Mouse (Mus musculus): ENCODE measurements around the gene Gm11084.
A peak's percentile ranks its signal among the peaks of the same experiment; 100 is the strongest.
"Not testable (repeated sequence)": the region's sequence is repeated elsewhere in the genome, so short reads cannot be mapped to it uniquely, and the experiment has no call there.

Gm11084 gene

DNA sequence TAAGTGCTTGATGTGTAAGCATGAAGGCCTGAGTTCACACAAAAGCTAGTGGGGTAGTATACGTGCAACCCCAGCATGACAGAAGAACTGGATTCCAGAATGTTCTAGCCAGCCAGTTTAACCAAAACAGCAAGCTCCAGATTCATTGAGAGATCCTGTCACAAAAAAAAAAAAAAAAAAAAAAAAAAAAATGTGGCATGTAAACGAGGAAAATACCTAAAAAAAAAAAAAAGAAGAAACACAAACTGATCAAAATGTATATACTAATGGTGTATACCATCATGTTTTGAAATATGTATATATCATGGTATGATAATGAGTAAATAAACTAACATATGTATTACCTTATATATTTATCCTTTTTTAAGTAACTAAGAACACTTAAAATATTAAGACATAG is 7.6 kb upstream of the Gm11084 start:
- DNase-seq (ENCODE audit: low spot score), result no peak

GRCm38 (mm10) chr2:72992497-72992896 is 6.0 kb upstream of the Gm11084 start:
- DNase-seq (ENCODE audit: low spot score), result no peak

DNA sequence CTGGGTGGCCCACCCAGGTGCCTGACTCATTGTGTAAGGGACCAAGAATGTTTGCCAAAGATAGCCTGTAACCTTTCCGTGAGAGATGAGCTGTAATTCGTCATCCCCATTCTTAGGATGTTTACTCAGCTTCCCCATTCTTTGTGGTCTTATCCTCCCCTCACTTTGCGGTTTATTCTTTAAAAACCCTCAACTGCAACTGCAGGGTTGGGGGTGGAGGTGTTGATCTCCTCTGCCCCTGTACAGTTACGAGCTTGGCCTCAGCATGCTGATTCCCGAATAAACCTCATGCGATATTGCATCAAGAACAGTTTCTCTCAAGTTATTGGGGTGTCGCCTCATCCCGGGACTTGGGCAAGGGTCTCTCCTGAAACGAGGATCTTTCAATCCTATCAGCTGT is 2.4 kb upstream of the Gm11084 start:
- DNase-seq (ENCODE audit: low spot score), result not testable (repeated sequence)

DNA sequence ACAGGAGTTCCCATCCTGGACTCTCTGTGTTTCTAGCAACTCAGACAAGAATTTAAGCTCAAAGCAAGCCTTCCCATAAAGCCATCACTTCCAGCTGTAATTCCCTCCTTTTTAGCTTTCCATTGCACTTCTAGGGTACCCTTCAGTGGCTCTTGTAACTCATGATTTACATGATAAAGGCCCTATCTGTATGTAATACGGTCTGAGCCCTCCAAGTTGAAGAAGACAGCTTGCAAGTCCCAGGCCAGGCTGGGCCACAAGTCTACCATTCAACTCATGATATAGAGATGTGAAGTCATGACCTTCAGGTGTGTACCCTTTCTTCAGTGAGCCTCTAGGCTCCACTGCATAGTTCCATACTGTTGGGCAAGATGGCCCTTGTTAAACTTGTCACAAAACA is 1.0 kb downstream of the Gm11084 start:
- no peak for DNase-seq (ENCODE audit: low spot score)

DNA sequence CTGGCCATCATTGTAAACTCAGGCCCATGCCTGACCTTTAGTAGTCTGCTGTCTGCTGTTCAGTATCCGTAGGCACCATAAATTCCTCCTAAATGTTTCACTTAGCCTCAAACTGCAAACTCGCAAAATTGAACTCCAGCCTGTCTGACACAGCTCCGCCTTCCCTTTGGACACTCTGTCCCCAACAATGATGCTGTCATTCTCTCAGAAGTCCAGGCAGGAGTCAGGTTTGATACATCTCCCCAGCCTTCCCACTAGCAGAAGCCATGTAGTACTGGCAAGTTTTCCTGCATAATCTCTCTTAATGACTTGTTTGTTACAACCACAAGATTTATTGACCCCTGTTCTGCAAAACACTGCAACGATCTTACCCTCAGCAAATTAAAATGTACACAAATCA is 1.7 kb downstream of the Gm11084 start:
- DNase-seq (ENCODE audit: low spot score), result no peak

- no peak for DNase-seq (ENCODE audit: low spot score)
These were observed 3.3 kb downstream of the Gm11084 start for GRCm38 (mm10) chr2:72983211-72983610.

- DNase-seq (ENCODE audit: low spot score), result no peak
These were observed 4.3 kb downstream of the Gm11084 start for GRCm38 (mm10) chr2:72982110-72982785.

DNA sequence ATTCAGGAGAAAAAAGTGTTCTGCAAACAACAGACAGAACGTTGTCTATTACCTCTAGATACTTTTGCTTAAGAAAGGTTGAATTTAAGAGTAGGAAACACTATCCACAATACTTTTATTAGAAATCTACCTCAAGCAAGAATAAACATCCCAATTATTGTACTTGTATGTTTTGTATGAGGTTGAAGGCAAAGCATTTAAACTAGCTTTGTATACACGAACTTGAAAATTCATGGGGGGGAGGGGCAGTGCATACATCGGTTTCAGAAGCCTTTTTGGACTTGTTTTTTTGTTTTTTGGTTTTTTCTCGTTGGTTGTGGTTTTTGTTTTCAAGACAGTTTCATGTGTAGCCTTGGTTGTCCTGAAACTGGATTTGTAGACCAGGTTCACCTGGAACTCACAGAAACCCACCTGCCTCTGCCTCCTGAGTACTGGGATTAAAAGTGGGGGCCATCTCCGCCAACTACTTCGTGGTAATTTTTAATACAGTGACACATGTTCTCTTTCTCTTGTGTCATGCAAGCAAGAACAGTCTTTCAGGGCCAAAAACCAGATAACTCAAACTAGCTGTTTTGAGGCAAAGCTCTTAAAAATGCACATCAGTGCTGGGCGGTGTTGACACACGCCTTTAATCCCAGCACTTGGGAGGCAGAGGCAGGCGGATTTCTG is 4.9 kb downstream of the Gm11084 start:
- DNase-seq (ENCODE audit: low spot score), result no peak

DNA sequence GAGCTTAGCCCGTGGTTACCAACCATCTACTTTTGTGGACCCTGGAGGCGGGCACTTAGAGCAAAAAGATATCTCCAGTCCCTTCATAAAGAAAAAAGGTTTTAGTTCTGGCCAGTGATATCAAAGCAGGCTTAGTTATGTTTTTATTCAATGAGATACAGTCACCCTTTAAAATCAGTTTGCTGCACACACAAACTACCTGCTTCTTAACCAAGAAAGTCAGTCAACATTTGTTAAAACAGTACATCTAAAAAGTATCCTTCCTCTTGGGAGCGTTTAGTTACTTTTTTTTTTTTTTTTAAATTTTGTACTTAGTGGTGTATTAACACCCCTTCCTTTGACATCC is 5.5 kb downstream of the Gm11084 start:
- no peak for DNase-seq (ENCODE audit: low spot score)

GRCm38 (mm10) chr2:72980337-72981074 is 6.0 kb downstream of the Gm11084 start, which contains the start of gene Sp3:
Gene Sp3, minus strand, starts transcription at chr2:72980446.
- DNase-seq (ENCODE audit: low spot score), result peak; percentile 97

GRCm38 (mm10) chr2:72979659-72980071 is 6.9 kb downstream of the Gm11084 start:
- no peak for DNase-seq (ENCODE audit: low spot score)

- DNase-seq (ENCODE audit: low spot score), result peak; percentile 89
These were observed 7.4 kb downstream of the Gm11084 start for GRCm38 (mm10) chr2:72978901-72979658.

DNA sequence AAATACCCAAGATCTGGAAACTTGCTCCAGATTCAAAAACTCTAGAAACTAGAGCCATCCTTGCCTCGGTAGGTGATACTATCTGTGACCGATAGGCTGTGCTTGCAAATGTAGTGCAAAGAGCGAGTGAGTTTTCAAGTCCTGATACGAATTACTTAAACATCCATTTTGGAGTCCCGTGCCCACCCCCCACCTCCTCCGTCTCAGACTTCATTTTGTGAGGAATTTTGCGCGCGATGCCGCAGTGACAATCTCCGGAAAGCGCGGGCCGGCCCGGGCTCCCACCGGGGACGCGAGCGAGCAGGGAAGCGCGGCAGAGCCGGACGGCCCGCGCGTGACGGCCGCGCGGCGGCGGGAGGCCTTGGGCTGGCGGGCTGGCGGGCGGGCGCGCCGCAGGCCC is 8.0 kb downstream of the Gm11084 start:
- DNase-seq (ENCODE audit: low spot score), result peak; percentile 82

DNA sequence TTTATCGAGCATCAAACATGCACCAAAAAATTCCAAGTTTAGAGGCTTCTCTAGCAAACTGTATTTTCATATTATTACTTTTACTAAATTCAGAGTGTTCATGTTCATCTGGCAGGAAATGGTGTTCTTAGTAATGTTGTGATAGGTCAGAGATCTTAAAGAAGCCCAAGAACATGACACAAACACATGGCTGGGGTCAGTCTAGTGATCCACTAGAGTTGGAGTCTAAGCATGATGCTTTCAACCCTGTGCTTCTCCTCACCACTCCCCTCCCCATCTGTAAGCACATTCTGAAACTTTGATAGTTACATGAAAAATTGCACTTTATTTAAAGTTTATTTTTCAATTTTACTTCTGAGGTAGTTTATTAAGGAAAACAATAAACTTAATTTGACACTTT is 9.2 kb downstream of the Gm11084 start:
- DNase-seq (ENCODE audit: low spot score), result peak; percentile 14

DNA sequence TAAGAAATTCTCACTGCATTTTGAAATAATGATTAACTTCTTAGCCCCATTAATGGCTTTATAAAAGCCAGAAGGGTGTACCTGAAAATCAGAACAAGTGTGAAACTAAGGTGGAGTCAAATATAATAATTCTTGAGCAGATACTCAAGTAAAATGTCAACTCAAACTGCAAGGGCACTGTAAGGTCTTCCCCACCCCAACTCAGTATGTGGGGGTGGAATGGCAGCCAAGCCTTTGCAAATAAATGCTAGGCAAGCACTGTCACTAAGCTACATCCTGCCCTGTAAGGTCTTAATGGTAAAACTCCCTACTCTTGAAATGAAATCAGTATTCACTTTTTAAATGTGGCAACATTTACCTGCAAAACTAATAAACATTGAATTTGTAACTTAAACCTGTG is 10.5 kb downstream of the Gm11084 start:
- no peak for DNase-seq (ENCODE audit: low spot score)

GRCm38 (mm10) chr2:72970831-72971230 is 15.7 kb downstream of the Gm11084 start:
- DNase-seq (ENCODE audit: low spot score), result no peak

GRCm38 (mm10) chr2:72970302-72970701 is 16.2 kb downstream of the Gm11084 start:
- no peak for DNase-seq (ENCODE audit: low spot score)

DNA sequence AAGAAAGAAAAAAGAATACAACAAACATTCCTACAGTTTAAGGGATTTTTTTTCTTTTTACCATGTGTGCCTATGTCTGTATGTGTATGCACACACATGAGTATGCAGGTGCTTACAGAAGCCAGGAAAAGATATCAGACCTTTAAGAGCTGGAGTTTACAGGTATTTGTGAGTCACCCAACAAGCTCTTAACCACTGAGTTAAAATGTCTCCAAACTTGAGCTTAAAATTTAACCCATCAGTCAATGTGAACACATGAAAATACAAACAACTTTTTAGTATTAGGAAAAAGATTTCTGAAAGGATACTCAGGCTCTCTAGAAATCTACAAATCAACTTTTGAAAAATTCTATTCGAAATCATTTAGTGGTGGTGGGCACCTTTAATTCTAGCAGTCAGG is 18.0 kb downstream of the Gm11084 start:
- DNase-seq (ENCODE audit: low spot score), result no peak

GRCm38 (mm10) chr2:72965450-72965849 is 21.1 kb downstream of the Gm11084 start:
- no peak for DNase-seq (ENCODE audit: low spot score)

GRCm38 (mm10) chr2:72956415-72956814 is 30.1 kb downstream of the Gm11084 start:
- no peak for DNase-seq (ENCODE audit: low spot score)

GRCm38 (mm10) chr2:72952979-72953378 is 33.5 kb downstream of the Gm11084 start:
- no peak for DNase-seq (ENCODE audit: low spot score)

- DNase-seq (ENCODE audit: low spot score), result peak; percentile 41
These were observed 50.6 kb downstream of the Gm11084 start for GRCm38 (mm10) chr2:72935937-72936336.

All from embryo, embryonic 10.5 days (tissue).